Mouse (Mus musculus) forebrain, embryonic 14.5 days (tissue): ENCODE results near the gene Antxr2. TPM values are rescaled to one million over a fixed set of nuclear protein-coding genes. Genes with fewer than 3 reads are reported as not detected.

ENCODE experiments used
- ATAC-seq: fragments of 200-750 bp; cut with Nextera tagmentation; 2 replicates; pipeline ENCODE4 v1.8.0; 2017; ENCODE audit warnings: mild to moderate bottlenecking, moderate library complexity
- DNase-seq: peaks from one replicate; pipeline ENCODE4 v3.0.0-alpha.2; 2015; ENCODE audit warnings: low spot score
- H3K27ac ChIP-seq: fragments of 300-500 bp; sonication (generic); 2 replicates; pipeline ENCODE4 v1.5.1; 2014; ENCODE audit warnings: low read depth, mild to moderate bottlenecking, control low read depth, low read length, moderate library complexity
- H3K27me3 ChIP-seq: fragments of 300-500 bp; sonication (generic); replicated peaks from 2 replicates; pipeline ENCODE4 v1.6.1; 2014; ENCODE audit warnings: low read length, control low read depth, mixed read lengths; ENCODE audit not compliant: control insufficient read depth, insufficient read depth
- H3K36me3 ChIP-seq: fragments of 300-500 bp; sonication (generic); 2 replicates; pipeline ENCODE4 v1.6.1; 2014; ENCODE audit warnings: low read length, control low read depth; ENCODE audit not compliant: control insufficient read depth, insufficient read depth
- H3K4me1 ChIP-seq: fragments of 300-500 bp; sonication (generic); 2 replicates; pipeline ENCODE4 v1.6.1; 2014; ENCODE audit warnings: antibody characterized with exemption, low read length, control low read depth; ENCODE audit not compliant: control insufficient read depth, insufficient read depth
- H3K4me2 ChIP-seq: fragments of 300-500 bp; sonication (generic); 2 replicates; pipeline ENCODE4 v1.6.1; 2014; ENCODE audit warnings: mild to moderate bottlenecking, control low read depth, low read length
- H3K4me3 ChIP-seq: fragments of 300-500 bp; sonication (generic); 2 replicates; pipeline ENCODE4 v1.5.1; 2014; ENCODE audit warnings: low read depth, low read length, control low read depth
- H3K9ac ChIP-seq: fragments of 300-500 bp; sonication (generic); 2 replicates; pipeline ENCODE4 v1.6.1; 2014; ENCODE audit warnings: mild to moderate bottlenecking, low read length, control low read depth, moderate library complexity
- H3K9me3 ChIP-seq: fragments of 300-500 bp; sonication (generic); replicated peaks from 2 replicates; pipeline ENCODE4 v1.6.1; 2016; ENCODE audit warnings: low read length, control low read depth, mixed read lengths; ENCODE audit not compliant: control insufficient read depth
- WGBS: fragments of 180-500 bp; shearing (Covaris S2); extraction: QIAGEN DNeasy Blood & Tissue Kit; methylation state at CpG from one replicate; pipeline ENCODE4 v1.1.7; 2014; 5-methylcytosine and 5-hydroxymethylcytosine counted together
- polyA plus RNA-seq: library from polyadenylated mRNA; unstranded; fragments of >200 nt; fragmentation: Nextera tagmentation; extraction: Ambion mirVana; gene quantifications from 2 replicates; pipeline ENCODE4 v1.2.1, GENCODE M21; 2014

Gene Antxr2
- polyA plus RNA-seq, 1 experiment from 2014 or later, result 3.5 TPM

- Histone ChIP-seq H3K4me3 (no peak overlapping the region), H3K27ac (no peak overlapping the region), H3K36me3 (no peaks in the 10 kb centered on the region), H3K27me3 (no peaks in the 10 kb centered on the region), H3K4me1 (no peaks in the 10 kb centered on the region), H3K9ac (no peak overlapping the region), H3K9me3 (no peaks in the 10 kb centered on the region), H3K4me2 (no peak overlapping the region)
- WGBS, result 92% methylated on average over 1 of the region's 1 CpGs
- no peak for DNase-seq
- ATAC-seq, result no peak
Measured at GRCm38 (mm10) chr5:97973293-97973692, 57.5 kb downstream of the Antxr2 start.

DNA sequence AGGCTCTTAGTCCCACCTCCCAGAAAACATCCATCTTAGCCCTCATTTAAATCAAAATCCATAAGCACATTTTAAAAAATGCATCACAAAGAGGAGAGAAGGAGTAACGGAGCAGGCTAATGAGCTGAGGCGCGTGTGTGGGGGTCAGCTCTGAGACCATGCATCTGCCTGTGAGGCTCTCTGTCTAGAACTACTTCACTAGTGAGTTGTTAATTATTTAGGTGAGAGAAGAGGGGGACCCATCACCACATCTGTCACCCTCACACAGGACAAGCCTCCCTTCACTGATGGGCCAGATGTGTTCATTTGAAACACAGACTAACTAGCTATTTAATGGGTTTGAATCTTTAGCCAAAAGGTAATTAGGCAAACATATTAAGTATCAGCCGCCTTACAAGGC is 58.8 kb downstream of the Antxr2 start:
- H3K9me3 ChIP-seq, result no peaks in the 10 kb centered on the region
- H3K36me3 ChIP-seq, result no peaks in the 10 kb centered on the region
- H3K4me3 ChIP-seq, result no peak overlapping the region
- no peaks in the 10 kb centered on the region for H3K27me3 ChIP-seq
- no peak overlapping the region for H3K9ac ChIP-seq
- WGBS, result 49% methylated on average over 4 of the region's 4 CpGs
- DNase-seq, result no peak
- no peak for ATAC-seq
- H3K4me1 ChIP-seq, result no peaks in the 10 kb centered on the region
- no peak overlapping the region for H3K27ac ChIP-seq
- H3K4me2 ChIP-seq, result no peak overlapping the region

GRCm38 (mm10) chr5:97971236-97971635 is 59.6 kb downstream of the Antxr2 start:
- H3K4me1 ChIP-seq, result no peaks in the 10 kb centered on the region
- H3K9ac ChIP-seq, result no peak overlapping the region
- no peak overlapping the region for H3K4me2 ChIP-seq

DNA sequence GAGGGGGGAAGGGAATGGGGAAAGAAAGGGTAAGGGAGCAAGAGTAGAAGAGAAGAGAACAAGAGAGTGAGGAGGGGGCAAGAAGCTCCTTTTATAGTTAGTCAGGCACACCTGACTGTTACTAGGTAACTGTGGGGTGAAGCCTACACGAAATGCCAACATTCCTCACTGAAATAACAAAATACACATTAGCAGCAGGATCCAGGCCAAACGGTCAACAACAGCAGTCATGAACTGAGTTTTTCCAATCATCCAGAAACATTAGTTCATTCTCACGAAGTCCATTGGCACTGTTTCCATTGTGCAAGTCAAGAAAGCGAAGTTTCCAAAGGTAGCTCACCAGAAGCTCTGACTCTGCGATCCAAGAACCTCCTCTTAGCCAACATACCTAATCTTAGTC is 63.8 kb downstream of the Antxr2 start:
- H3K27me3 ChIP-seq, result no peaks in the 10 kb centered on the region
- no peak overlapping the region for H3K9ac ChIP-seq
- no peaks in the 10 kb centered on the region for H3K9me3 ChIP-seq
- H3K27ac ChIP-seq, result no peak overlapping the region
- H3K4me2 ChIP-seq, result no peak overlapping the region
- H3K4me1 ChIP-seq, result no peaks in the 10 kb centered on the region
- H3K4me3 ChIP-seq, result no peak overlapping the region
- no peaks in the 10 kb centered on the region for H3K36me3 ChIP-seq
- WGBS, result 77% methylated on average over 5 of the region's 5 CpGs
- ATAC-seq (no peak), DNase-seq (no peak)

More at GRCm38 (mm10) chr5:97971236-97971635, 59.6 kb downstream of the Antxr2 start:
- Histone ChIP-seq H3K4me3 (no peak overlapping the region), H3K27ac (no peak overlapping the region), H3K9me3 (no peaks in the 10 kb centered on the region), H3K36me3 (no peaks in the 10 kb centered on the region), H3K27me3 (no peaks in the 10 kb centered on the region)
- ATAC-seq, result no peak
- 60% methylated on average over 3 of the region's 3 CpGs for WGBS
- peak; percentile 29 for DNase-seq

DNA sequence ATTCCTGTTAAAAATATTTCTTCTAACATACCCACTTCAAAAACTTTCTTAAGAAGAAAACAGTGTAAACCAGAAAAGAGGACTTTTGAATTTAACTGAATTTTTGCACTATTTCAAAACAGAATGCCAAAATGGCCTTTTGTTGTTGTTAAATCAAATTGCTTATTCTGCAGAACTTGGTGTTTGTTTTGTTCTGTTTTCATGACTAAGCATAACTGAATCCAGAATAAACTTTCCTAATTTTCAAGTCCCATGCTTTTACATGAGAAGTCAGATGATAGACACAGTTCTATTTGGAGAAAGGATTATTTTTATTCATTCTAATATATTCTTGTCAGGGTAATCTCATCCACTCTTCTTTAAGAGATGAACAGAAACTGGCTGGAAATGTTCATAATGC is 64.7 kb downstream of the Antxr2 start:
- Histone ChIP-seq H3K9me3 (no peaks in the 10 kb centered on the region), H3K4me1 (no peaks in the 10 kb centered on the region), H3K4me2 (no peak overlapping the region), H3K9ac (no peak overlapping the region), H3K27ac (no peak overlapping the region), H3K27me3 (no peaks in the 10 kb centered on the region), H3K36me3 (no peaks in the 10 kb centered on the region), H3K4me3 (no peak overlapping the region)
- DNase-seq, result no peak
- ATAC-seq, result no peak

- Histone ChIP-seq H3K4me2 (no peak overlapping the region), H3K4me3 (no peak overlapping the region), H3K9me3 (no peaks in the 10 kb centered on the region), H3K9ac (no peak overlapping the region), H3K27ac (no peak overlapping the region), H3K4me1 (no peaks in the 10 kb centered on the region), H3K36me3 (no peaks in the 10 kb centered on the region), H3K27me3 (no peaks in the 10 kb centered on the region)
- ATAC-seq (no peak), DNase-seq (no peak)
- 82% methylated on average over 2 of the region's 2 CpGs for WGBS
Measured at GRCm38 (mm10) chr5:97964444-97964843, 66.4 kb downstream of the Antxr2 start.

GRCm38 (mm10) chr5:97962512-97962911 is 68.3 kb downstream of the Antxr2 start:
- 90% methylated on average over 3 of the region's 3 CpGs for WGBS
- ATAC-seq (no peak), DNase-seq (no peak)
- Histone ChIP-seq H3K27ac (no peak overlapping the region), H3K4me2 (no peak overlapping the region), H3K36me3 (no peaks in the 10 kb centered on the region), H3K9ac (no peak overlapping the region), H3K9me3 (no peaks in the 10 kb centered on the region), H3K27me3 (no peaks in the 10 kb centered on the region), H3K4me3 (no peak overlapping the region), H3K4me1 (no peaks in the 10 kb centered on the region)

DNA sequence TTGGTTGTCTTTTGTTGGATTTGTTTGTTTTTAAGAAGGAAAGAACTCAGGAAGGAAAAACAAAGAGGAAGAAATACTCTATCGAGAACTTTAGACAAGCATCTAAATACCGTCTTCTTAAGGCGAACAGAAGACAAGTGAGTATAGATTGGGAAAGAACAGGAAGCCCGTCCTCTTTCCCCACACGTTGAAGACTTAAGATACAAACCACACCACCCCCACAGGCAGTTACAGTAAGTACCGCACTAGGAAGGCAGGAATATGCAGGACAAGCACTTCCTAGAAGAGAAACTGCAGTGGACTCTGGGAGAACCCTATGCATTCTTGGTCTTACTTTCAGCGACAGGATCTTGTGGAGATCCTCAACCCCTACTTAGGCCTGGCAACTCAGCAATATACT is 69.1 kb downstream of the Antxr2 start:
- Histone ChIP-seq H3K36me3 (no peaks in the 10 kb centered on the region), H3K4me2 (no peak overlapping the region), H3K9ac (no peak overlapping the region), H3K4me1 (no peaks in the 10 kb centered on the region), H3K27ac (no peak overlapping the region), H3K4me3 (no peak overlapping the region), H3K27me3 (no peaks in the 10 kb centered on the region), H3K9me3 (no peaks in the 10 kb centered on the region)
- 91% methylated on average over 7 of the region's 7 CpGs for WGBS
- DNase-seq, result no peak
- no peak for ATAC-seq

DNA sequence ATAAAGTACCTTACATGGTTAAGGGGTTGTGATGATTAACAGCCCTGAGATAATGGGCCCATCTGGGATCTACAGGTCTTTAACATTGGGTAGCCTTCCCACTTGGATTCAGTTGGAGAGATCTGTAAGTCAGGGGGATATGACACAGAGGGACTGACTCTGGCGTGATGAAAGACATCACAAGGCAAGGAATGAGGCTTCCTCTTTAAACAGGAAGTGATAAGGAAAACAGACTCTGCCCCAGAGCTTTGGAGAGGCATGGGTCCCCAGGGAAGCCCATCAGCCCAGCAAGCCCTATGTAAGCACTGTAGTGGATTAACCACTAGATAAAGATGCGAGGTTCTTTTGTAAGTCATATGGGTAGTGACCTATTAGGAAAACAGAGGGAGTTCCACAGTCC is 71.2 kb downstream of the Antxr2 start:
- DNase-seq, result no peak
- Histone ChIP-seq H3K4me1 (no peaks in the 10 kb centered on the region), H3K27me3 (no peaks in the 10 kb centered on the region), H3K36me3 (no peaks in the 10 kb centered on the region), H3K4me3 (no peak overlapping the region), H3K27ac (no peak overlapping the region), H3K9me3 (no peaks in the 10 kb centered on the region), H3K4me2 (no peak overlapping the region), H3K9ac (no peak overlapping the region)
- no peak for ATAC-seq
- 86% methylated on average over 2 of the region's 2 CpGs for WGBS

- H3K27me3 ChIP-seq, result no peaks in the 10 kb centered on the region
- no peak for ATAC-seq
Measured at GRCm38 (mm10) chr5:97959010-97959409, 71.8 kb downstream of the Antxr2 start.

More at GRCm38 (mm10) chr5:97959010-97959409, 71.8 kb downstream of the Antxr2 start:
- H3K9ac ChIP-seq, result no peak overlapping the region
- H3K36me3 ChIP-seq, result no peaks in the 10 kb centered on the region
- H3K4me3 ChIP-seq, result no peak overlapping the region
- 85% methylated on average over 3 of the region's 3 CpGs for WGBS
- H3K9me3 ChIP-seq, result no peaks in the 10 kb centered on the region
- no peak overlapping the region for H3K27ac ChIP-seq
- DNase-seq, result no peak
- H3K4me1 ChIP-seq, result no peaks in the 10 kb centered on the region
- H3K4me2 ChIP-seq, result no peak overlapping the region
